Mouse (Mus musculus): ENCODE results near the gene Car12. TPM values are rescaled to one million over a fixed set of nuclear protein-coding genes. Genes with fewer than 3 reads are reported as not detected.
A peak's percentile ranks its signal among the peaks of the same experiment; 100 is the strongest.

Car12 gene
- total and polyA plus RNA-seq, 2 experiments from 2014 or later: 7.4 to 12.5 TPM

- H3K36me3 ChIP-seq (ENCODE audit: insufficient read depth, low read length): no peaks in the 10 kb centered on the region
- H3K4me2 ChIP-seq (ENCODE audit: low read depth, low read length): no peak overlapping the region
- no peak for TF ChIP-seq CTCF (IDR thresholded peaks at IDR 0.05; ENCODE audit: low read depth)
- DNase-seq (ENCODE audit: low spot score) (peak; percentile 11), ATAC-seq (no peak)
- H3K27me3 ChIP-seq (ENCODE audit: insufficient read depth, low read length): no peaks in the 10 kb centered on the region
- no peak overlapping the region for H3K9ac ChIP-seq (replicated peaks; ENCODE audit: low read length)
- no peaks in the 10 kb centered on the region for H3K9me3 ChIP-seq (ENCODE audit: low read length)
- H3K4me3 ChIP-seq (ENCODE audit: low read length): no peak overlapping the region
- H3K4me1 ChIP-seq (ENCODE audit: insufficient read depth, low read length): no peaks in the 10 kb centered on the region
- WGBS: 11% methylated on average over 2 of the region's 2 CpGs
- H3K27ac ChIP-seq: no peak overlapping the region
These were observed 99.9 kb downstream of the Car12 start for GRCm38 (mm10) chr9:66813392-66813791.

Other genes with a start within 250 kb of the Car12 start
- gene Fbxl22, start 199.1 kb upstream of the Car12 start, total RNA-seq (2014; rRNA removed): 0.26 and 0.54 TPM in 2 replicates
- gene Fbxl22, start 199.1 kb upstream of the Car12 start, polyA plus RNA-seq (2015; fragmentation: Nextera tagmentation; extraction: Ambion mirVana): 0.63 and 0.76 TPM in 2 replicates
- 27.2 and 28.4 TPM in 2 replicates for gene Usp3, start 120.5 kb upstream of the Car12 start, total RNA-seq (2014; rRNA removed)
- gene Usp3, start 120.5 kb upstream of the Car12 start, polyA plus RNA-seq (2015; fragmentation: Nextera tagmentation; extraction: Ambion mirVana): 39.6 and 46.8 TPM in 2 replicates
- gene Aph1b, start 81.8 kb downstream of the Car12 start, total RNA-seq (2014; rRNA removed): 26.5 and 26.8 TPM in 2 replicates
- 15.1 and 15.6 TPM in 2 replicates for gene Aph1b, start 81.8 kb downstream of the Car12 start, polyA plus RNA-seq (2015; fragmentation: Nextera tagmentation; extraction: Ambion mirVana)
- 0.29 and 0.99 TPM in 2 replicates for gene Gm10647, start 83.4 kb downstream of the Car12 start, total RNA-seq (2014; rRNA removed)
- gene Gm10647, start 83.4 kb downstream of the Car12 start, polyA plus RNA-seq (2015; fragmentation: Nextera tagmentation; extraction: Ambion mirVana): 0.45 and 0.55 TPM in 2 replicates
- gene Aph1c, start 121.0 kb downstream of the Car12 start, total RNA-seq (2014; rRNA removed): 2.1 and 3.1 TPM in 2 replicates
- 5.3 and 6.3 TPM in 2 replicates for gene Aph1c, start 121.0 kb downstream of the Car12 start, polyA plus RNA-seq (2015; fragmentation: Nextera tagmentation; extraction: Ambion mirVana)
- 25.9 and 32.7 TPM in 2 replicates for gene Rab8b, start 206.0 kb downstream of the Car12 start, total RNA-seq (2014; rRNA removed)
- gene Rab8b, start 206.0 kb downstream of the Car12 start, polyA plus RNA-seq (2015; fragmentation: Nextera tagmentation; extraction: Ambion mirVana): 26.3 and 27.1 TPM in 2 replicates
- 61.0 and 101 TPM in 2 replicates for gene Rps27l, start 232.4 kb downstream of the Car12 start, total RNA-seq (2014; rRNA removed)
- gene Rps27l, start 232.4 kb downstream of the Car12 start, polyA plus RNA-seq (2015; fragmentation: Nextera tagmentation; extraction: Ambion mirVana): 258 and 271 TPM in 2 replicates

Data from hindbrain, postnatal 0 days (tissue).